Mouse (Mus musculus) megakaryocyte progenitor cell, adult 5-6 weeks (primary cell): ENCODE measurements around the gene Creb3l2. TPM values are rescaled to one million over a fixed set of nuclear protein-coding genes. Genes with fewer than 3 reads are reported as not detected.

Experiments
- ATAC-seq: replicated peaks from 2 replicates; pipeline ENCODE4 v1.8.0; 2016; ENCODE audit warnings: mild to moderate bottlenecking, moderate TSS enrichment, inconsistent platforms; ENCODE audit not compliant: poor library complexity
- total RNA-seq, 2 experiments: library from RNA; stranded (forward) in 1 of 2; stranded (reverse) in 1 of 2; fragments of 157-497, 149-512 nt in 1 of 2; fragments of 200-1000 nt in 1 of 2; gene quantifications; 2 replicates each; pipeline versions ENCODE4 v1.2.3 to v1.2.4; 2015 to 2017

The Creb3l2 gene
- total RNA-seq, 2 experiments from 2014 or later = 2.2 to 11.2 TPM

GRCm38 (mm10) chr6:37442781-37443180 lies 835 bp upstream of the Creb3l2 start:
- no peak for ATAC-seq

DNA sequence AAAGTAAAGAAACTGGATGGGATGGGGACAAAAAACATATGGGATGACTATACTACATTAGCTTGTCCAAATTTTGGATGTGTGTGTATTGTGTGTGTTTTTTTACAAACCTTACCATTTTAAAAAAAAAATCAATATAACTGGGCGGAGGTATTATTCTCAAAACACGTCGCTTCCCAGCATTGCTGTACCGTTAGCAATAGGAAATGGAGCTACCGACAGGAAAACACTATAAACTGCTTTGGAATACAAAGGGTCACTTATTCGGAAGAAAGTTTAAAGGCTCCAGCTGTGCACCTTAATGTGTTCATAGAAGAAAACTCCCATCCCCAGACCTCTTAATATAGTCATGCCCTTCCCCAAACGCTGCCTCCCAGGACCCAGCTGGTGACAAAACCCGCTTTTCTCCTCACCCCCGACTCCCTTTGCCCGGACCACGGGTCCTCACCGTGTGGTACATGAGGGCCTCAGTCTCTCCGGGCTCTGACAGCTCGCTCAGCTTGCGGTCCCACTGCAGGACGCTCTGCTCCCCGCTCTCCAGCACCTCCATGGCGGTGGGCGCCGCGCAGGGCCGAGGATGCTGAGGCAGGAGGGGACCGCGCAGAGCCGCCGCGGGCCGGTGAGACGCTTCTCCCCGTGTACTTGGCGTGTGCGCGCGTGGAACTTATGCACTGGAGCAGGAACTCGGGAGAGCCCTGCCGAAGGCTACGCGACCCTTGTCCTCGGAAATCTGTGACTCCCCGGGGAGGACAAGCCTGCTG lies 515 bp downstream of the Creb3l2 start:
- ATAC-seq = peak; percentile 33

- ATAC-seq = no peak
Measured at GRCm38 (mm10) chr6:37440491-37441250, 1.3 kb downstream of the Creb3l2 start.

DNA sequence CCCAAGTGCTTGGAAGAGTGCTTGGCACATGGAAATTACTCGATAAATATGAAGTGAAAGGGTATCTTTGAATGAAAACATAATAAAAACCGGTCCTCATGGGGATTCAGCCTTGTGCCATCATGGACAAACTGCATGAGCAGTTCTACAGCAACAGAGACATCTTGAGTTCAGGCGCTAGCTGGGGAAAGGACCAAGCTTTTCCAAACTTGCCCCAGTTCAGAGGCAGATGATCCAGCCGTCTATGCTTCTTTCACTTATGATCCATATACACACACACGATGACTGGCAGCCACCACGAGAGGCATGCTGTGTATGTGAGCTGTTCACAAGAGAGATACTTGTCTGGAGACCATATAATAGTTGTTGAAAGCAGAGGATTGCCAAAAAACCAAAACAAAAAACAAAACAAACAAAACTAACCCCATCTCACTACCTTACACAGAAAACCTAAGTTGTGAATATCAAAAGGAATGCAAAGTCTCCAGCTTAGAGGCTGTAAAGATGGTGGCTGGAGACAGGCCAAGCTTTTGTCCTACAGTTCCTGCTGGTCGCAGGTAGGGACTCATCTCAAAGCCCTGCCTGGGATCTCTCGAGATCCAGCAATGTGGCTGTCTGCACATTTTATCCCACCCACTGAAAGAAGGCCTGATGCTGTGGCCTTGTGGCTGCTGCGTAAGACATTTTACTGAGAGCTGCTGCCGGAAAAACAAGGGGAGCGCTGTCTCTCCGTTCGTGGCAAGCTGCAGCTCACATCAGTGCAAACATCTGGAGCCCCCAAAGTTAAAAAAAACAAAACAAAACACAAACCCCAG lies 2.1 kb downstream of the Creb3l2 start:
- no peak for ATAC-seq

- ATAC-seq = no peak
Measured at GRCm38 (mm10) chr6:37438510-37438909, 3.4 kb downstream of the Creb3l2 start.

DNA sequence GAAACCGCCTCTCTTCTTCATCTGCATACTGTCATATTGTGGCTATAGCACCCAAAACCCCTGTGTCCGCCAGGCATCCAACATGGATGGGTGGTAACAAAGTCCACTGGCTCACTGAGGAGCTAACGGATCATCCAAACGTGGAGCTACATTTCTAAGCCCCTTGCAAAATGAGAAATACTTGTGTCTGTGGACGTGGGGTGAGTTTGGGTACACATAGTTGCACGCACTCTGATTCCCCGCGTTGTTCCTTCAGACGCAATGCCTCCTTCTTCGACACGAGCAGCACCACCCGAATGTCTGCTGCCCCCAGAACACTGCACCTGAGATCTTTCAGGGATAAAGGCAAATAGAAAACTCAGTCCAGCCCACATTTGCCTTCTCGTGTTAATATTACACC lies 4.9 kb downstream of the Creb3l2 start:
- no peak for ATAC-seq

DNA sequence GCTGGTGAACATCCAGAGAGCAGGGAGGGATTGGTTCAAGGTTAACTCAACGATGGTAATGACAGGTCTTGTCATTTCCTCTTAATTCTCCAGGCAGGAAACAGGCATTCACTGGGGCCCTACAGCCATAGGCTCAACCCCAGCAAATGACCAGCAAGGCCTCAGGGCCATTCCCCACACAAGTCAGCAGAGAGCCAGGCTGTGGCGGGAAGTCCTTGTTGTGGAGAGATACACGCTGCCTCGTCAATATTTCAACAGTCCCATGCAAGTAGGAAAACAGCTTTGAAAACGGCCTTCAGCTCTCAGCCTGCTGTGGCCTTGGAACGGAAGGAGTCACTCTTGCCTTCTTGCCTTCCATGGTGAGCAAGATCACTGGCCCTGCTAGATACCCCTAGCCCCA lies 6.6 kb downstream of the Creb3l2 start:
- no peak for ATAC-seq

DNA sequence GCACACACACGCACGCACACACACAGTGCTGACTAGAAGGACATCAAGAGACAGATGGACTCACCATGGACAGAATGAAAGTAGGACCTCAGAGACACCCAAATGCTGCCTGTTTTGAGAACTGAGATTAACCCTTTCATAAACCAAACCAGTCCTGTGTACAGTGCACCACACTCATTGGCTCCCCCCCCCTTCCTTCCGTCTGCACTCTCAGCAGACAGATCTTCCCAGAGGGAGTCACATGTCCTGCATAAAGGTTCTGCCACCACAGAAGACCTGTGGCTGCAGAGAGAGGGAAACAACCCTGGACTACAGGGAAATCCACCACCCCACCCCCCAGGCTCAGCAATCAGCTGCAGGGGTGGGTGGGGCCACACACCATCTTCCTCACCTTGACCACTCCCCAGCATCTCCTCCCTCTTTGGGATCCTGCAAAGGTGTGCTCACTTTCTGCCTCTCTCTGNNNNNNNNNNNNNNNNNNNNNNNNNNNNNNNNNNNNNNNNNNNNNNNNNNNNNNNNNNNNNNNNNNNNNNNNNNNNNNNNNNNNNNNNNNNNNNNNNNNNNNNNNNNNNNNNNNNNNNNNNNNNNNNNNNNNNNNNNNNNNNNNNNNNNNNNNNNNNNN lies 12.0 kb downstream of the Creb3l2 start:
- ATAC-seq = no peak

DNA sequence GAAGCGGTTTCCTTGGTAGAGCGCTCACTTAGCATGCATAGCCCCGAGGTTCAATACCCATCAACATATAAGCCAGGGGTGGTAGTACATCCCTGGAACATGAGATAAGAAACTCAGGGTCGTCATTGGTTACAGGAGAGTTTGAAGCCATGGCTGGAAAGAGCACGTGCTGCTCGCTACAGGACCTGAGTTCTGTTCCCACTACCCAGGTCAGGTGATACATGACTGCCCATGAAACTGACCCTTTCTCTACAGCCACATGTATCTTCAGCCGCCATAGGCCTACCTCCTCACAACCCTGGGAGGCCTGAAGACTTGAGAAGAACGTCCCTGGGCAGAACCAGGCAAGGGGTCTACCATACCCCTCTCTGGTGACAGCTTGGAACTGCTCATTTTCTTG lies 13.0 kb downstream of the Creb3l2 start:
- no peak for ATAC-seq

- ATAC-seq = no peak
Measured at GRCm38 (mm10) chr6:37428044-37428443, 13.9 kb downstream of the Creb3l2 start.

GRCm38 (mm10) chr6:37426615-37427014 lies 15.3 kb downstream of the Creb3l2 start:
- ATAC-seq = no peak

GRCm38 (mm10) chr6:37425833-37426232 lies 16.1 kb downstream of the Creb3l2 start:
- no peak for ATAC-seq

DNA sequence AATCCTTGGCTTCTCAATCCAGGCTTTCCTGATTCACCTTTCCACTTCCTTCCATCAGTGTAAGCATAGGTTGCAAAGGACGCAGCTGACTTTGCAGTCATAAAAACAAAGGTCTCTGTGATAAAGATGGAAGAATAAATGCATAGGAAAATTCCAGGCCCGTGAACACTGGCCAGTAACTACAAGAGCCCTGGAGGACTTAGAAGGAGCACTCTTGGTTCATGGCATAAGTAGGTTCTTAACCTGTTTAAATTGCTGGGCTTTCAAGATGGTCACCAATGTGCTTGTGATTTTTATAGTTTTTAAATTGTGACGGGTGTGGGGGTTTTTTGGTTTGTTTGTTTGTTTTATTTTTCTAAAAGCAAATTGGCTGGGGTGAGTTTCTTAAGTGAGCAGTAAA lies 16.9 kb downstream of the Creb3l2 start:
- ATAC-seq = no peak

GRCm38 (mm10) chr6:37424374-37424773 lies 17.6 kb downstream of the Creb3l2 start:
- ATAC-seq = no peak

- no peak for ATAC-seq
Measured at GRCm38 (mm10) chr6:37423386-37423785, 18.6 kb downstream of the Creb3l2 start.

DNA sequence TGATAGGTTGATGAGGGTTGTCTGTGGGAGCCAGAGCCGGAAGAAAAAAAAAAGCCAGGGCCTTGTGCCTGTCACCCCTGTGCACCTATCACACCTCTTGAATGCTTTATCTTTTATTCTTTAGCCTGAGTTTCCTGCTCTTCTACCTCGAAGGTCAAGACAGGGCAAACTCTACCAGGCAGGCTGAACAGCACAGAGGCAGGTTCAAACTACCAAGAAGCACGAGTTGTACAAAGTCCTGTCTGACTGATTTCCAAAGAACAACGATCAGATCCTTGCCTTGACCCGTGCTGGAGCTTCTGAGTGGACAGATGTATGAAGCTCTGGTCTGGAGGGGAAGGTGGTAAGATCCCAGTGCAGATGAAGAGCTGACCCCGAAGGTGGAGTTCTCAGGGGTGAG lies 20.8 kb downstream of the Creb3l2 start:
- ATAC-seq = no peak

DNA sequence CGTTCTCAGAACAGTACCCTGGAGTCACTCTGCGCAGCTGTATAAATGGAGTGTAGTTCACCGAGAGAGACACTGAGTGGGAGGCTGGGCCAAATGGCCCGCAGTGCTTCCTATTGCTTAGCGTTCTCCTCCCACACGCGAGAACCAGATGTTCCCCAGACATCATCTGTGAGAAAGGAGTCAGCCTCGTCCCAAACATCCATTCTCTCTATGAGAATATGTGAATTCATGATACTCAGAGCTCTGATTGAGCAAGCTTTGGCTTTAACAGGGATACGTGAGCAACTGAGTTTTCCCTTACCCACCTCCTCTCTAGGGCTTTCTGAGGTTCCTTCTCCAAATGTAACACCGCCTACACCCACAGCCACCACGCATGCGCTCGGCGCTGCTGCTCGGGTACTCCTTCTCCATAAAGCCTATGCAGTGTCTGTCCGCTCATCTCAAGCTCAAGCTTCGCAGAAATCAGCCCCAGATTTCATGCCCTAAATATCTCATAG lies 22.5 kb downstream of the Creb3l2 start:
- peak; percentile 52 for ATAC-seq

GRCm38 (mm10) chr6:37418931-37419330 lies 23.0 kb downstream of the Creb3l2 start:
- ATAC-seq = peak; percentile 78

DNA sequence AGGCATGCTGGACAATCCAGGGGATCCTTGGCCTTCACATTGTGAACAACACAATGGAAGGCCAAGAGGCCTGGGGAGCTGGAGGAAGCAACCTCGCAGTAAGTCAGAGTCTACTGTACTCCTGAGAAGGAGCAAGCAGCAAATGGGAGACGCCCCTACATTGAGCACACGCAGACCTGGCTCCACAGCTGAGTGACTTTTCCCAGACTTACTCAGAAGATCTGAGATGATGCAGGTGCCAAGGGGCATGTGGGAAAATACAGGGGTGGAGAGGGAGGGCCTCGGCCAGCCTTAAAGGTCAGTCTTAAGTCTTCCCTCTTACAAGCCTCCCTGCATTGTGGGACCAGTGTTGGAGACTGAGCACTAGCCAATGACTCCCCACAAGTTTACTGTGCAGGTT lies 25.2 kb downstream of the Creb3l2 start:
- no peak for ATAC-seq

DNA sequence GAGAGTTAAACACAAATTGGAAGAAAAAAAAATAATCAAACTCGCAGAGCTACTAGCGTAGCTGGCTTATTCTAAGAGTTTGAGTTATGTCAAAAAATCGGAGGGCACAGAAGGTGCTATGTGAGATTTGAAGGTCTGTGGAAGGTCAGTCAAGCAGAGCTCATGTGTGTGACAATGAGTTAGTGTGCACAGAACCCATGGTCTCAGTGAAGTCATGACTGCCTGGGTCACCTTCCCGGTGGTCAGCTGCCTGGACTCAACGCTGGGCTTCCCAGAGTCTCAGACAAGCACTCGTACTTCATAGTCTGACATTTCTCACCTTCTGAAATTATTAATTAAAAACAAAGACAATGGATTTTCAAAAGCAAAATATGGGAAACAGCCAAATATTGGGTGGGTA lies 26.4 kb downstream of the Creb3l2 start:
- no peak for ATAC-seq

DNA sequence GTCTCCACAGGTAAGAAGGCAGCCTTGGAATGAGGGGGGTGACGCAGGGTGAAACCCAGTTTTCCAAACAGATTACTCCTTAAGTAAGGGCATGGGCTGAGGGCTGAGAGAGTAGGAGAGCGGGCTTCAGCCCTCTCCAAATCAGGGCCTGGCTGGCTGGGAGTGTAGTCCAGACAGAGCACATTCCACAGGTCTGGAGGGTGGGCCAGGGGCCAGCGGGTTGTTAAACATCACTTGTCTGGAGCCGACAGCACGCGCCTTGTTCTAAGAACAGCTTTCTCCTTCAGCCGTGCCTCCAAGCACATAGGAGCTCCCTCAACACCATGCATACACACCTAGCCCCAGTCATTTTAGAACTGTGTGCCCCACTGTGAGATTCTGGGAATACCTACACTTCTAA lies 26.9 kb downstream of the Creb3l2 start:
- no peak for ATAC-seq
